Mouse (Mus musculus) liver, embryonic 14.5 days (tissue): Measurements from ENCODE around the gene Gas2l3. TPM values are rescaled to one million over a fixed set of nuclear protein-coding genes. Genes with fewer than 3 reads are reported as not detected.

Experiments used
- ATAC-seq: fragments of 200-750 bp; cut with Nextera tagmentation; 2 replicates; pipeline ENCODE4 v1.8.0; 2017; ENCODE audit warnings: moderate number of reproducible peaks, mild to moderate bottlenecking, moderate library complexity; ENCODE audit not compliant: insufficient read depth
- DNase-seq, 3 experiments: peaks; one replicate each; pipeline ENCODE4 v3.0.0-alpha.2; 2012 to 2013; ENCODE audit warnings: low read depth in 3 of 3, low spot score in 3 of 3
- H3K27ac ChIP-seq: fragments of 300-500 bp; sonication (generic); 2 replicates; pipeline ENCODE4 v1.5.1; 2014; ENCODE audit warnings: moderate library complexity, mild to moderate bottlenecking, control low read depth, inconsistent platforms
- H3K27me3 ChIP-seq: fragments of 300-500 bp; sonication (generic); 2 replicates; pipeline ENCODE4 v1.6.1; 2014; ENCODE audit warnings: mild to moderate bottlenecking, low read length, moderate library complexity; ENCODE audit not compliant: control insufficient read depth, insufficient read depth
- H3K36me3 ChIP-seq: fragments of 300-500 bp; sonication (generic); replicated peaks from 2 replicates; pipeline ENCODE4 v1.6.1; 2014; ENCODE audit warnings: low read depth; ENCODE audit not compliant: control insufficient read depth, insufficient read depth
- H3K4me1 ChIP-seq, 2 experiments: fragments of 200-500 bp in 1 of 2; fragments of 300-500 bp in 1 of 2; sonication (generic) in 1 of 2; replicated peaks; 2 replicates each; pipeline ENCODE4 v1.6.1; 2012 to 2014; ENCODE audit warnings: antibody characterized with exemption in 1 of 2, inconsistent platforms in 1 of 2, low read length in 1 of 2; ENCODE audit not compliant: control insufficient read depth in 2 of 2, insufficient read depth in 2 of 2
- H3K4me2 ChIP-seq: fragments of 300-500 bp; sonication (generic); 2 replicates; pipeline ENCODE4 v1.6.1; 2014; ENCODE audit warnings: low read depth, mild to moderate bottlenecking, control low read depth, moderate library complexity
- H3K4me3 ChIP-seq, 2 experiments: fragments of 200-500 bp in 1 of 2; fragments of 300-500 bp in 1 of 2; sonication (generic) in 1 of 2; 2 replicates each; pipeline ENCODE4 v1.5.1; 2012 to 2014; ENCODE audit warnings: low read depth in 2 of 2, low read length in 2 of 2, mild to moderate bottlenecking in 2 of 2, control low read depth in 1 of 2, inconsistent platforms in 1 of 2, moderate library complexity in 1 of 2; ENCODE audit not compliant: insufficient read depth in 1 of 2
- H3K9ac ChIP-seq: fragments of 300-500 bp; sonication (generic); replicated peaks from 2 replicates; pipeline ENCODE4 v1.6.1; 2014; ENCODE audit warnings: mild to moderate bottlenecking, control low read depth, moderate library complexity
- H3K9me3 ChIP-seq: fragments of 300-500 bp; sonication (generic); 2 replicates; pipeline ENCODE4 v1.6.1; 2016; ENCODE audit warnings: low read length, mixed read lengths; ENCODE audit not compliant: control insufficient read depth
- CTCF ChIP-seq: IDR thresholded peaks from 2 replicates; pipeline ENCODE4 v1.5.1; 2016; ENCODE audit warnings: antibody characterized with exemption, low read depth, control low read depth
- EP300 ChIP-seq: IDR thresholded peaks from 2 replicates; pipeline ENCODE4 v1.6.1; 2016; ENCODE audit warnings: antibody characterized with exemption, low read depth
- WGBS: fragments of 180-500 bp; shearing (Covaris S2); extraction: QIAGEN DNeasy Blood & Tissue Kit; methylation state at CpG from one replicate; pipeline ENCODE4 v1.1.7; 2014; ENCODE audit not compliant: insufficient replicate concordance; 5-methylcytosine and 5-hydroxymethylcytosine counted together
- polyA plus RNA-seq, 2 experiments: library from polyadenylated mRNA; depleted of rRNA in 1 of 2; stranded (reverse) in 1 of 2; unstranded in 1 of 2; fragments of >200 nt; fragmentation: Nextera tagmentation in 1 of 2; extraction: Ambion mirVana in 1 of 2; gene quantifications; 2 replicates each; pipeline versions ENCODE4 v1.2.1 to v1.2.3; 2012 to 2014

Gene Gas2l3
- polyA plus RNA-seq, 2 experiments = 2.7 to 3.6 TPM

DNA sequence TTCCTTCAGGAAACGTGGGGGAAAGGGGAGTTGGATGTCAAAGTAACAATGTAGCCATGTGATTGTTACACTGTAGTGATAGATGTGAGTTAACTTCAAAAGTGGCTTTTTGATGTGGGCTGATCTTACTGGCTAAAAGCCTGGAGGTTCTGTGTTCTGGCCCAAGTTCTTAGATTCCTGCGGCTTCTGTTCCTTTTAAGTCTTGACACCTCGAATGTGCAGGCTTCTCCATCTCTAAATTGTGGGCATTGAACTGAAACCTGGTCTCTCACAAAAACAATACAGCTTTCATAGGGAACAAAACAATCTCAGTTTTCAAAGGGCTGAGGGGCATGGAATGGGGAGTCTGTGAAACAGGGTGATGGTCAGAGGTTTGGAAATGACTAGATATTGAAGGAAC is 614 bp upstream of the Gas2l3 start:
- no peaks in the 10 kb centered on the region for H3K27me3 ChIP-seq
- peak overlapping the region; percentile 68 for H3K9ac ChIP-seq
- H3K27ac ChIP-seq = no peak overlapping the region
- peaks cover 3 to 13% of the 10 kb centered on the region in 2 experiments for H3K4me1 ChIP-seq
- no peak for ATAC-seq
- WGBS = 38% methylated on average over 3 of the region's 3 CpGs
- H3K9me3 ChIP-seq = no peaks in the 10 kb centered on the region
- TF ChIP-seq EP300 = no peak
- no peak for TF ChIP-seq CTCF
- H3K4me3 ChIP-seq = peak overlapping the region; percentile 61 to 75; a peak in 3 of 4 replicates
- H3K4me2 ChIP-seq = peak overlapping the region; percentile 90
- H3K36me3 ChIP-seq = no peaks in the 10 kb centered on the region; the same call in 1 of the 2 replicates
- no peak for DNase-seq

DNA sequence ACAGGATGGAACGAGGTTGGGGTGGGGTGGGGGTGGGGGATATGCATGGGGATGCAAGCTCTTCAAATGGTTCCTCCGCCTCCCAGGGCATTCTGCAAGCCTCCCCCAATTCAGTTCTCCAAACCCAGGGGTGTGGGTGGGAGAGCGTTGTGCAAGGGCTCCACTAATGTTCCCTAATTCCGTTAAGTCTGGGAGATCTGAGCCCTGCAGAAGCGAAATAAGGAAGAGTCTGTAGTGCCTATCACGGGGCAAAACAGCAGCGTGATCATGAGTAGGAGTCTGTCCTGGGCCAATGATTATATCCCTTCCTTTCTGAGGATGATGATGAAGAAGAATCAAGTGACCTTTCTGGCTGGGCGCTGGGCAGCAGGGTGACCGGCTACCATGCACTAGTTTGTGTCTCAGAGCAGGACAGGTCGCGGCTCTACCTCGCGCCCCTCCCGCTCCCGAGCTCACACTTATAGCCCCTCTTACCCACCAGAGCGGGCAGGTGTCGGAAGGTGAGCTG is 598 bp downstream of the Gas2l3 start:
- H3K9me3 ChIP-seq = no peaks in the 10 kb centered on the region
- peak in 1 of 3 experiments; percentile 36 for DNase-seq
- TF ChIP-seq CTCF (no peak), EP300 (no peak)

GRCm38 (mm10) chr10:89442640-89443039 is 1.1 kb downstream of the Gas2l3 start:
- peak overlapping the region; percentile 90 for H3K4me2 ChIP-seq
- DNase-seq (peak in 2 of 3 experiments; percentile 24 to 26), ATAC-seq (no peak)
- H3K9me3 ChIP-seq = no peaks in the 10 kb centered on the region
- no peaks in the 10 kb centered on the region for H3K27me3 ChIP-seq
- peak overlapping the region; percentile 49 for H3K27ac ChIP-seq
- peaks cover 5% of the 10 kb centered on the region for H3K36me3 ChIP-seq
- no peak for TF ChIP-seq CTCF
- TF ChIP-seq EP300 = no peak
- WGBS = 6% methylated on average over 4 of the region's 4 CpGs
- H3K9ac ChIP-seq = peak overlapping the region; percentile 65
- peak overlapping the region; percentile 75 to 93 for H3K4me3 ChIP-seq
- H3K4me1 ChIP-seq = peaks cover 3 to 17% of the 10 kb centered on the region in 2 experiments

More for the DNA sequence above, 598 bp downstream of the Gas2l3 start:
- H3K27ac ChIP-seq = peak overlapping the region; percentile 49
- no peaks in the 10 kb centered on the region for H3K27me3 ChIP-seq
- peak overlapping the region; percentile 75 to 93 for H3K4me3 ChIP-seq
- peak overlapping the region; percentile 90 for H3K4me2 ChIP-seq
- ATAC-seq = peak; percentile 53
- 1% methylated on average over 17 of the region's 17 CpGs for WGBS
- peak overlapping the region; percentile 65 for H3K9ac ChIP-seq
- peaks cover 3 to 17% of the 10 kb centered on the region in 2 experiments for H3K4me1 ChIP-seq
- H3K36me3 ChIP-seq = peaks cover 3% of the 10 kb centered on the region; the same call in 1 of the 2 replicates

GRCm38 (mm10) chr10:89441961-89442360 is 1.8 kb downstream of the Gas2l3 start:
- Histone ChIP-seq H3K9me3 (no peaks in the 10 kb centered on the region), H3K4me2 (peak overlapping the region; percentile 90), H3K4me3 (peak overlapping the region in 1 of 2 experiments; percentile 75; a peak in 2 of 4 replicates), H3K27ac (no peak overlapping the region), H3K4me1 (peaks cover 3 to 17% of the 10 kb centered on the region in 2 experiments), H3K9ac (no peak overlapping the region), H3K27me3 (no peaks in the 10 kb centered on the region), H3K36me3 (peaks cover 11% of the 10 kb centered on the region)
- no peak for ATAC-seq
- TF ChIP-seq CTCF (no peak), EP300 (no peak)
- DNase-seq = no peak
- 83% methylated on average over 3 of the region's 3 CpGs for WGBS

GRCm38 (mm10) chr10:89439380-89439779 is 4.4 kb downstream of the Gas2l3 start:
- Histone ChIP-seq H3K9me3 (no peaks in the 10 kb centered on the region), H3K27ac (no peak overlapping the region), H3K4me3 (no peak overlapping the region), H3K27me3 (no peaks in the 10 kb centered on the region), H3K36me3 (peaks cover 11% of the 10 kb centered on the region), H3K9ac (no peak overlapping the region), H3K4me2 (no peak overlapping the region), H3K4me1 (peaks cover 3 to 14% of the 10 kb centered on the region in 2 experiments)
- 62% methylated on average over 7 of the region's 7 CpGs for WGBS
- no peak for DNase-seq
- ATAC-seq = no peak
- TF ChIP-seq EP300 = no peak
- no peak for TF ChIP-seq CTCF
